Mouse (Mus musculus) frontal cortex, postnatal 10 days (tissue): ENCODE results near the gene Gm10750.
"Not testable (repeated sequence)": the region's sequence is repeated elsewhere in the genome, so short reads cannot be mapped to it uniquely, and the experiment has no call there.

Source experiments
- DNase-seq, 2 experiments: peaks; one replicate each; pipeline ENCODE4 v3.0.0; 2022; ENCODE audit warnings: low spot score in 2 of 2, mixed read lengths in 1 of 2

The Gm10750 gene

DNA sequence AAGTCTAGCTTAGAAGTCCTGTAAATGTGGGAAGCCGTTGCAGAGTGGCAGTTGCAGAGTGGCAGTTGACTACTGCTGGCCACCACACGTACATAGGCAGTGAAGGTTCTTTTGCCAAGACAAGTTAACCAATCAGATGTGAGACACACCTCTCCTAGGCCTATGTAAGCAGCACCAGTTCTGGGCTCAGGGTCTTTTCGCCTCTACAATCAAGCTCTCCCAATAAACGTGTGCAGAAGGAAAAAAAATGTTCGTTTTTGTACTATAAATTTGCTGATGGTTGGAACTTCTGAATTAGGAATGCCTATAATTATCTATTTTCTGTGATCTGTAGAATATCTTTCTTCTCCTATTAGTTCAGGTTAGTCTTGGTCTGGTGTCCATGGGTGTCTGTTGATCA, at the start of gene Gm10750:
TSS of gene Gm10750 (minus strand) at position 101 of the 400 bp plus-strand sequence.
- DNase-seq = not testable (repeated sequence)

DNA sequence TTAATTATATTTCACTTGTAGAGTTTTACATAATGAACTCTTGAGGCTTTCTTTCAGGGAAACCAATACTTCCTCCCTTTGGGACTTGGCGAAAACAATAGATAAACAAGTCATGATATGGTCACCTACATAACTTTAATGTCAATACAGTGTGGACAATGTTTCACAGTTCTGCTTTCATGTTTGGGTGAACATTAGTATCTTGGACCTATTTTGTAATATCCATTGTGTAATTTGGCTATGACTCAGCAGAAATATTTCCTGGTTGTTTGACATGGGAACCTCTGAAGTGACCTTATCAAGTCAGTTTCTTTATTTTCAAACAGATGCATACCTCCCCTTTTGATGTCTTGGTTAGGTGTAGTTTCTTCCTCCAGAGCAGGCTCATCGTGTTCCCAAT, 12.2 kb downstream of the Gm10750 start:
- DNase-seq = no peak

DNA sequence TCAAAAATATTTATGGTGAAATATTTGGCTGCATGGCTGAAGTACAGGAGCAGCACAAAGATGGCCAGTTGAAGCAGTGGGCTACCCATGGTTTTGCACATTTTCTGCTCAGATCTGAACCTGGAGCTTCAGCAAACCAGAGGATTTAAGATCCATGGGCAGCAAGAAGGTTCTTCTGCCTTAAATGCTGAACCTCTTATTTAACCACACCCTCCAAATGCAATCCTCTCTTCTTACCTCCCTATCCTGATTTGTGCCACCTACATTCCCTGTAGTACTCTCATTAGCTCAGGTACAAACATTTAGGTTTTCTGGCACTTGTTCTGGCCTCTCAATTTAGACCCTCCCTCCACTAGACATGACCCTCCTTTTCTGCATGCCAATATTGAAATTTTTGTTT, 13.9 kb downstream of the Gm10750 start, which contains the start of gene Gm1330:
TSS of gene Gm1330 (minus strand) at position 101 of the 400 bp plus-strand sequence.
- no peak for DNase-seq

DNA sequence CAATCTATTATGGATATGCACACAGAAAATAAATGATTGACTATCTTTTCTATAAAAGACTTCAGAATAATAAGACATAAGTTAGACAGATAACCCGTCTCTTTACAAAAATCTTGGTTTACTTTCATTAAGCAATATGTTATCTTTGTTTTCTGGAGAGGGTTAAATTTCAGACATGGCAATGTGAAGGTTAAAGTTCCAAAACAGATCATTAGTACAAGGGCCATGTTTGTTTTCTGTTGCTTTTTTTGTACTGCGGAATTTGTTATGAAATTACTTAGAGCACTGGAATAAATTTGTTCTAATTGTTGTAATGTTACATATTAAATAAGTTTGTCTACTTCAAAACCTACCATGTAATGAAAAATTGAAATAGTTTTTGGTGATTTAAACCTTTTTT, 21.9 kb downstream of the Gm10750 start:
- no peak for DNase-seq
